Mouse (Mus musculus): ENCODE results near the gene Klhdc2. TPM values are rescaled to one million over a fixed set of nuclear protein-coding genes. Genes with fewer than 3 reads are reported as not detected.

The Klhdc2 gene
- polyA plus RNA-seq, 1 experiment from 2014 or later = 174 TPM

- no peak for ATAC-seq (ENCODE audit: low FRiP score, low TSS enrichment)
- Histone ChIP-seq H3K9me3 (ENCODE audit: control insufficient read depth, low read length) (no peaks in the 10 kb centered on the region), H3K9ac (ENCODE audit: low read depth, low read length) (no peak overlapping the region), H3K27me3 (ENCODE audit: control insufficient read depth, insufficient read depth, low read length) (no peaks in the 10 kb centered on the region), H3K36me3 (ENCODE audit: control insufficient read depth, insufficient read depth, low read length) (no peaks in the 10 kb centered on the region), H3K4me1 (ENCODE audit: control insufficient read depth, insufficient read depth, low read length) (no peaks in the 10 kb centered on the region), H3K4me2 (replicated peaks; ENCODE audit: low read depth, low read length) (no peak overlapping the region), H3K27ac (ENCODE audit: low read depth, low read length) (no peak overlapping the region), H3K4me3 (ENCODE audit: low read length) (no peak overlapping the region)
- 42% methylated on average over 1 of the region's 1 CpGs for WGBS
Observed at GRCm38 (mm10) chr12:69279931-69280469, 16.5 kb upstream of the Klhdc2 start.

GRCm38 (mm10) chr12:69280915-69281314 is 15.6 kb upstream of the Klhdc2 start:
- ATAC-seq (ENCODE audit: low FRiP score, low TSS enrichment) = no peak
- Histone ChIP-seq H3K4me3 (ENCODE audit: low read length) (no peak overlapping the region), H3K27ac (ENCODE audit: low read depth, low read length) (no peak overlapping the region), H3K4me1 (ENCODE audit: control insufficient read depth, insufficient read depth, low read length) (no peaks in the 10 kb centered on the region), H3K9me3 (ENCODE audit: control insufficient read depth, low read length) (no peaks in the 10 kb centered on the region), H3K27me3 (ENCODE audit: control insufficient read depth, insufficient read depth, low read length) (no peaks in the 10 kb centered on the region), H3K9ac (ENCODE audit: low read depth, low read length) (no peak overlapping the region), H3K4me2 (replicated peaks; ENCODE audit: low read depth, low read length) (no peak overlapping the region), H3K36me3 (ENCODE audit: control insufficient read depth, insufficient read depth, low read length) (no peaks in the 10 kb centered on the region)
- 88% methylated on average over 3 of the region's 3 CpGs for WGBS

GRCm38 (mm10) chr12:69283146-69283545 is 13.3 kb upstream of the Klhdc2 start:
- H3K4me1 ChIP-seq (ENCODE audit: control insufficient read depth, insufficient read depth, low read length) = no peaks in the 10 kb centered on the region
- H3K4me2 ChIP-seq (replicated peaks; ENCODE audit: low read depth, low read length) = no peak overlapping the region
- H3K4me3 ChIP-seq (ENCODE audit: low read length) = no peak overlapping the region
- no peak for ATAC-seq (ENCODE audit: low FRiP score, low TSS enrichment)
- no peak overlapping the region for H3K27ac ChIP-seq (ENCODE audit: low read depth, low read length)
- H3K9me3 ChIP-seq (ENCODE audit: control insufficient read depth, low read length) = no peaks in the 10 kb centered on the region
- 90% methylated on average over 7 of the region's 7 CpGs for WGBS
- H3K9ac ChIP-seq (ENCODE audit: low read depth, low read length) = no peak overlapping the region
- H3K36me3 ChIP-seq (ENCODE audit: control insufficient read depth, insufficient read depth, low read length) = no peaks in the 10 kb centered on the region
- H3K27me3 ChIP-seq (ENCODE audit: control insufficient read depth, insufficient read depth, low read length) = no peaks in the 10 kb centered on the region

GRCm38 (mm10) chr12:69287535-69287934 is 8.9 kb upstream of the Klhdc2 start:
- Histone ChIP-seq H3K9ac (ENCODE audit: low read depth, low read length) (no peak overlapping the region), H3K4me1 (ENCODE audit: control insufficient read depth, insufficient read depth, low read length) (no peaks in the 10 kb centered on the region), H3K9me3 (ENCODE audit: control insufficient read depth, low read length) (no peaks in the 10 kb centered on the region), H3K27me3 (ENCODE audit: control insufficient read depth, insufficient read depth, low read length) (no peaks in the 10 kb centered on the region), H3K4me3 (ENCODE audit: low read length) (no peak overlapping the region), H3K27ac (ENCODE audit: low read depth, low read length) (no peak overlapping the region), H3K36me3 (ENCODE audit: control insufficient read depth, insufficient read depth, low read length) (no peaks in the 10 kb centered on the region), H3K4me2 (replicated peaks; ENCODE audit: low read depth, low read length) (no peak overlapping the region)
- 88% methylated on average over 8 of the region's 8 CpGs for WGBS
- ATAC-seq (ENCODE audit: low FRiP score, low TSS enrichment) = no peak

GRCm38 (mm10) chr12:69288699-69289098 is 7.8 kb upstream of the Klhdc2 start:
- no peak overlapping the region for H3K4me3 ChIP-seq (ENCODE audit: low read length)
- H3K4me2 ChIP-seq (replicated peaks; ENCODE audit: low read depth, low read length) = no peak overlapping the region
- no peak overlapping the region for H3K27ac ChIP-seq (ENCODE audit: low read depth, low read length)
- H3K9me3 ChIP-seq (ENCODE audit: control insufficient read depth, low read length) = no peaks in the 10 kb centered on the region
- H3K4me1 ChIP-seq (ENCODE audit: control insufficient read depth, insufficient read depth, low read length) = no peaks in the 10 kb centered on the region
- ATAC-seq (ENCODE audit: low FRiP score, low TSS enrichment) = no peak
- 79% methylated on average over 9 of the region's 9 CpGs for WGBS
- no peaks in the 10 kb centered on the region for H3K36me3 ChIP-seq (ENCODE audit: control insufficient read depth, insufficient read depth, low read length)
- no peaks in the 10 kb centered on the region for H3K27me3 ChIP-seq (ENCODE audit: control insufficient read depth, insufficient read depth, low read length)
- H3K9ac ChIP-seq (ENCODE audit: low read depth, low read length) = no peak overlapping the region

- Histone ChIP-seq H3K4me2 (replicated peaks; ENCODE audit: low read depth, low read length) (no peak overlapping the region), H3K9me3 (ENCODE audit: control insufficient read depth, low read length) (no peaks in the 10 kb centered on the region), H3K36me3 (ENCODE audit: control insufficient read depth, insufficient read depth, low read length) (no peaks in the 10 kb centered on the region), H3K4me1 (ENCODE audit: control insufficient read depth, insufficient read depth, low read length) (peaks cover 4% of the 10 kb centered on the region; the same call in 1 of the 2 replicates), H3K27me3 (ENCODE audit: control insufficient read depth, insufficient read depth, low read length) (no peaks in the 10 kb centered on the region), H3K27ac (ENCODE audit: low read depth, low read length) (no peak overlapping the region), H3K4me3 (ENCODE audit: low read length) (no peak overlapping the region), H3K9ac (ENCODE audit: low read depth, low read length) (no peak overlapping the region)
- ATAC-seq (ENCODE audit: low FRiP score, low TSS enrichment) = no peak
- 92% methylated on average over 6 of the region's 6 CpGs for WGBS
Observed at GRCm38 (mm10) chr12:69292401-69292800, 4.1 kb upstream of the Klhdc2 start.

GRCm38 (mm10) chr12:69293815-69294214 is 2.7 kb upstream of the Klhdc2 start:
- WGBS = 63% methylated on average over 2 of the region's 2 CpGs
- Histone ChIP-seq H3K9me3 (ENCODE audit: control insufficient read depth, low read length) (no peaks in the 10 kb centered on the region), H3K4me2 (replicated peaks; ENCODE audit: low read depth, low read length) (no peak overlapping the region), H3K36me3 (ENCODE audit: control insufficient read depth, insufficient read depth, low read length) (0 out of 2 replicates have a peak, but pooled peaks cover 2% of the 10 kb centered on the region), H3K27ac (ENCODE audit: low read depth, low read length) (no peak overlapping the region), H3K4me3 (ENCODE audit: low read length) (no peak overlapping the region), H3K27me3 (ENCODE audit: control insufficient read depth, insufficient read depth, low read length) (no peaks in the 10 kb centered on the region), H3K4me1 (ENCODE audit: control insufficient read depth, insufficient read depth, low read length) (peaks cover 12% of the 10 kb centered on the region; the same call in 1 of the 2 replicates), H3K9ac (ENCODE audit: low read depth, low read length) (no peak overlapping the region)
- ATAC-seq (ENCODE audit: low FRiP score, low TSS enrichment) = no peak

- Histone ChIP-seq H3K4me2 (replicated peaks; ENCODE audit: low read depth, low read length) (no peak overlapping the region), H3K27ac (ENCODE audit: low read depth, low read length) (no peak overlapping the region), H3K4me3 (ENCODE audit: low read length) (no peak overlapping the region), H3K27me3 (ENCODE audit: control insufficient read depth, insufficient read depth, low read length) (no peaks in the 10 kb centered on the region), H3K9ac (ENCODE audit: low read depth, low read length) (no peak overlapping the region), H3K9me3 (ENCODE audit: control insufficient read depth, low read length) (no peaks in the 10 kb centered on the region), H3K4me1 (ENCODE audit: control insufficient read depth, insufficient read depth, low read length) (peaks cover 18% of the 10 kb centered on the region; the same call in 1 of the 2 replicates), H3K36me3 (ENCODE audit: control insufficient read depth, insufficient read depth, low read length) (0 out of 2 replicates have a peak, but pooled peaks cover 2% of the 10 kb centered on the region)
- ATAC-seq (ENCODE audit: low FRiP score, low TSS enrichment) = no peak
- 86% methylated on average over 2 of the region's 2 CpGs for WGBS
Observed at GRCm38 (mm10) chr12:69294936-69295335, 1.5 kb upstream of the Klhdc2 start.

GRCm38 (mm10) chr12:69295651-69296050 is 830 bp upstream of the Klhdc2 start:
- no peak for ATAC-seq (ENCODE audit: low FRiP score, low TSS enrichment)
- Histone ChIP-seq H3K9ac (ENCODE audit: low read depth, low read length) (peak overlapping the region; percentile 98; the same call in 1 of the 2 replicates), H3K27ac (ENCODE audit: low read depth, low read length) (0 out of 2 replicates have a peak overlapping the region, but pooled peaks have one; percentile 4), H3K9me3 (ENCODE audit: control insufficient read depth, low read length) (no peaks in the 10 kb centered on the region), H3K4me1 (ENCODE audit: control insufficient read depth, insufficient read depth, low read length) (peaks cover 18% of the 10 kb centered on the region; the same call in 1 of the 2 replicates), H3K27me3 (ENCODE audit: control insufficient read depth, insufficient read depth, low read length) (no peaks in the 10 kb centered on the region), H3K36me3 (ENCODE audit: control insufficient read depth, insufficient read depth, low read length) (peaks cover 8% of the 10 kb centered on the region), H3K4me2 (replicated peaks; ENCODE audit: low read depth, low read length) (peak overlapping the region; percentile 62), H3K4me3 (ENCODE audit: low read length) (peak overlapping the region; percentile 97; the same call in 1 of the 2 replicates)
- WGBS = 62% methylated on average over 4 of the region's 4 CpGs

All from kidney, embryonic 14.5 days (tissue).